Mouse (Mus musculus) brain, adult 2 months (tissue): ENCODE data around the gene Slc20a1.
A peak's percentile ranks its signal among the peaks of the same experiment; 100 is the strongest.

ENCODE experiments used
- DNase-seq: peaks from one replicate; pipeline ENCODE4 v3.0.0; 2011; ENCODE audit warnings: low read depth, low spot score

Slc20a1 gene

DNA sequence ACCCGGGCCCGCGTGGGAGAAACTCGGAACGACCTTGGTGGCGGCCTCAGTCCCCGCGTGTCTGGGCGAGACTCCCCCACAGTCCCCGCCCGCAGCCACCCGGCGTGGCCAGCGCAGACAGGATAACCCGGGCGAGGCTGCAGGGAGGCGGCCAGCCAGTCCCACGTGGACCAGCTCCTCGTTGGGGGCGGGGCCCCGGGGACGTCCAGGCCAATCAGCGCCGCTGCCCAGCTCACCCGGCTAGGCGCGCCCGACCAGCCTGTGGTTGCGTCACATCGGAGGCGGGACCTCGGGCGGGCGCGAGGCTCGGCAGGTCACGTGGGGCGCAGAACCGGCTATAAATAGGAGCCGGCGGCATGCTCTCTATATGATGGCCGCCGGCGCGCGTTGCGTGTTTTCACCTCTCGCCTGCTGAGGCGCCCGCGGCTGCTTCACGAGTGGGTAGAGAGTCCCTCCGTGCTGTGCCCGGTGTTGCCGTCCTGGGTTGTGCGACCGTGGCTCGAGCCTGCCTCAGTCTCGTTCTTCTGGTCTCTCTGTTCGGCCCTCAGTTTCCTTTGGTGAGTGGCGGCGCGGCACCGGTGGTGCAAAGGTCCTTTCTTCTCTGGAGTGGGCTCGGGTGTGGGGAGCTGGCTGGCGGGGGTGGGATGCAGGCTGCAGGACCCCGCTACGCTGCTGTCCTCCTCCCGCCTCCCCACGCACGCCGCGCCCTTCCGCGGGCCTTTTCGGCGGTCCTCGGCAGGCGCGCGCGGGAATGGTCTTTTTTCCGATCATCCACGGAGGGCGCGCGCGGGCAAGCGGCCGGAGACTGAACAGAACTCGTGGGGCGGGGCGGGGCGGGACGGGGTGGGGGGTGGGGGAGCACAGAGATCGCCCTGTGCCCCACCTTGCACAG is at the start of gene Slc20a1:
Gene Slc20a1 (plus strand): TSS at position 329 of the 892 bp plus-strand sequence.
- DNase-seq = peak; percentile 99

DNA sequence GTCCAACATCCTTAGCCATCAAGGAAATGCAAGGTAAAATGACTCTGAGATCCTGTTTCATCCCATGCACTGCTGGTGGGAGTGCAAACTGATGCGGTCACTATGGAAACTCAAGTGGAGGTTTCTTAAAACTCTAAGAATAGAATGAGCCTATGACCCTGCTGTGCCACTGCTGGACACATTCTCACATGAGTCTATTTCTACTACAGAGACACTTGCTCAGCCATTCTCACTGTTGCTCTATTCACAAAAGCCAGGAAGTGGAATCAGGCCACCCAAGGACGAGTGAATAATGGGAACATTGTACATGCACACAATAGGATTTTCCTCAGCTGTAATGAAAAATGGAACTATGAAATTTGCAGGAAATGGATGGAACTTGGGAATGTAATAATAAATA is 49.7 kb upstream of the Slc20a1 start:
- DNase-seq = peak; percentile 34

DNA sequence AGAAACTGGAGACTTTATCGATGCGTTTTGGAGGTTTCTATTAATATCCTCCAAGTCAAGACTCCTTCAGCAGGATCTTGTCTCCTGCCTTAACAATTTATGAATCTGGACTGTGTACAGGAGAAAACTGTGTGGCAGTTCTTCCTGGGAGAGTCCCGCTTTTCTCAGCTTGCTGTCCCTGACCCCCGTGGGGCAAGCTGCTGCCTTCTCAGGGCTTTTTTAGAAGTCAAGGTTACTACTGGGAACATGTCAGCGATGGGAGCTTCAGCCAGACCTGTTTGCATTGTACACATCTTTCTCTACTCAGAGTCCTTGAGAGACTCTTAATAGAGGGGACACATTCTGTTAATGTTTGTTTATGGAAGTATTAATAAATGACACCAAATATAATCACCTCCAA is 48.2 kb upstream of the Slc20a1 start:
- DNase-seq = no peak

DNA sequence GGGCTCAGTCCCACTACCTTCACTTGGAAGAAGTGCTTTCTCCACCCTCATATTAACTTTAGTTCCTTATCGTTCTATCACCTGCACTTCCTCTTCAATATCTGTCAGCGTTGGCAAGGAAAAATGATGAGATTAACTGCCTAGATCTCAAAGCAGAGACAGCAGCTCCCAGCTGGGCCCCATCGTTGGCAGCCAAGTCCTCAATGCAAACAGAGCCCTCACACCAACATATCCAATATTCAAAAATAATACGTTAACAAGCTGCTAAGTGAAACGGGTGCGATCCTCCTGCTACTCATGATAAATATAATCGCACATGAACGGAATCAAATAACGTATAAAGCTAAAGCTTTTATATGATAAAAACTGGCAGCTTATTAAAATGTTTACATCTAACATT is 47.5 kb upstream of the Slc20a1 start:
- peak; percentile 43 for DNase-seq

DNA sequence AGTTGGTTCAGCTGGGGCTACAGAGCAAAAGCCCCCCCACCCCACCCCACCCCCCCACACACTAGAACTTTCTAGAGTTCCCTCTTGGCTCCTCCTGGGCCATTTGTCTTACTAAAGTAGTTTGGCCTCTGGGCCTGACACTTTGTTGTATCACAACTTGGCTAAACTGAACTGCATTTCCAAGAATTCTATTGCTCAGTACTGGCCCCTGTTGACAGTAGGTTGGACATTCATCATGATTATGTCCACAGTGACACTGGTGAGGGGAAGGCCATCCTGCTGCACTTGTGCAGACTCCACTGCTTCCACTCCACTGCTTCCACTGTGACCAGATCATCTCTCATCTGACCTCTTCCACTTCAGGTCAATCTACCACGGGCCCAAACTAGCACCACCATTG is 45.8 kb upstream of the Slc20a1 start:
- no peak for DNase-seq

DNA sequence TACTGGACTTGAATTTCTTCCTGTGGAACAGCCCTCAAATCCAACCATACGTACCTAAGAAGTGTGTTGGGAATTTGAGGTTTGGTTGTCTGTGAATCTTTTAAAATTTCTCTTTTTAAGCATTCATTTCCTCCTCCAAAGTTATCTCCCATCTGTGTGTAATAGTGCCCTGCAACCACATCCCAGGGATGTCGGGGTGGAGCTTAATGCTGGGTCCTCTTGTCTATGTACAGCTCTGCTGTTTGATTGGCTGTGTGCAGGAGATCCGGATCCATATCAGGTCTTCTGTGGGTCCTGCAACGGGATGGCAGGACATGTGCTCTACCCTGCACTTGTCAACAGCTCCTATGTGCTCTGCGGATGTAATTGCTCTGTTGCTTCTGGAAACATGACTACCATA is 33.7 kb upstream of the Slc20a1 start:
- DNase-seq = no peak

DNA sequence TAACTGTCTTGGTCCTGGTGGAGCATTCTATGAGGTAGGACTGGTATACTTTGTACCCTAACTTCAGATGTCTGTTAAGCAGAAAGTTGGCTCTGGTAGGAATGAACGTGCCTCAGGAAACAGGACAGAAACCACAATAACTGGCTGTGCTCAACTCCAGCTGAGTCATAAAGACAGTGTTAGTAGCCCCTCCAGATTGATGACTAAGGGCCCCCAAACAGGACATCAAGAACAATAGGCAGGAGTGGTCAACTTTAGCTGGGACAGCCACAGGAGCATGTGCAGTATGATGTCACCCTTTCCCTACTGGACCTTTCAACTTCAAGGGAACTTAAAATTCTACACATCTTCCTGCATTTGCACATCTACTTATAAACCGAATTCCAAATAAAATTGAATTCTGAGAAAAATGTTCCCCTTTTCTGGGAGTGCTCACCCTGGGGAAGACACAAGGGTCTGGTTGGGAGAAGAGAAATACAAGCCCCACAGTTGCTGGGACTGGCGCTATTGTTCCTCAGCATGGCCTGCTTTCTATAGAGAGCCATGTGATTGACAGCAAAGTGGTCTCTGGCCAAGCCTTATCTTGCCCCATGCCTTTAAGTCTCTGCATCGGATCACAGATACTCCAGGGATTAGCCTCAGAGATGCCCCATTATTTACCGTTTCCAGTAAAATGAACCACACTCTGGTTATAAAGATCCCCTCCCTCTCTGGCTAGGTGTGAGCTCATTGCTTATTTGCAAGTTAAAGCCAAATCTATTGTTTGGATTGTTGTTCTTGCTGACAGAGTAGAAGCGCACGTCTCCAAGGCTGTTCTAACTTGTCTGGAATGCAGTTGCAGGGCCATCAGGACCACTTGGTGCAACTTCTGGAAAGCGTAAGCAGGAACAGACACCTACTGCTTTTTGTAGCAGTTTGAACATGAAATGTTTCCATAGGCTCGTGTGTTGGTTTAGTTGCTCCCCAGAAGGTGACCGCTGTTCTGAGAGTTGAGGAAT is 31.8 kb upstream of the Slc20a1 start:
- DNase-seq = no peak

DNA sequence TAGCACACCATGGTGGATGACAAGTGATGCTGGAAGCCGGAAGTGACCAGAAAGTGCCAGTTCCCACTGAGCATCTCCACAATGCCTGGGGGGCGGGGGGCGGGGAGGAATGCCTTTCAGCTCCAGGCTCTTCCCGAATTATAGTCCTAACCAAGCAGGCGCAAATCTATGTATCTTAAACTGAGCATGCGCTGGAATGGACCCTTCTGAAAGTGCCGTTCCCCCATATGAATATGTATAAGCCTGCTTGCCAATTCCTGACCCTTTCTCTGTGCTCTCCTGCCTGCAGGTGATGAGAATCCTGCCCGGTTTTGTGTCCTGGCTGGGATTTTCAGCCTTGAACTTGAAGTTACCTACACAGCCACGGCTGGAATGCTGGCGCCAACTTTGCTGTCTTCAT is 25.2 kb upstream of the Slc20a1 start:
- DNase-seq = no peak

DNA sequence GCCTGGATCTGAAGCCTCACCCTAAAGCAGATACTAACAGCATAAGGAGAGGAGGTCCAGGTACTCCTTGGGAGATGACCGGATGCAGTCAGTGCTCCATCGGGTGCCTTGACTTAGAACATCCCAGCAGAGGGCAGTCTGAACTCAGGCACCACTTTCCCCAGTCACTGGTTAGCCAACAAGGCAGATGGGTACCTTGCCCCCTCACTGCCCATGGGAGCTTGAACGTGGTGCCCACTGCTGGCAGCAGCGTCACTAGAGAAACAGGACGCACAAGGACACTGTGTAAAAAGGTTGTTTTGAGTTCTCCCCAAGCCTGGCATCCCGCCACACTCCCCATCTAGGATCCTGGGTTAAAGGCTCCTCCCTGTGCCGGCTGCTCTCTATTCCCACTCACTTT is 24.1 kb upstream of the Slc20a1 start:
- DNase-seq = peak; percentile 84

DNA sequence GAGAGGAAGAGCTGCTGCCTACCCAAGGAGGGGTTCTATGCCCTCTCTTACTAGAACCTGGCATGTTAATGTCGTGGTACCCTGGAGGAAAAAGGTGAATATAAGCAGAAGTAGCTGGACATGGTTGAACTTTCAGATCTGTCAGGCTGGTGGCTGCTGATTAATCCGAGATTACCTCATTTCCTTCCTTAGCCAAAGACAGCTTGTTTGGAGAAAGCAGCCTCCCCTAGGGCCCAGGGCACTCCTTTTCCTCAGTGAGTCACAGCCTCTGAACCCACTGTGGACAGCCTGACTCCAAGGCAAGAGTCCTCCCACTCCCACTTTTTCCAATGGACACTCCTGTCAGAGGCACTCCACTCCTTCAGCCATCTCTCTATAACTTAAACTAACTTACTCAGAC is 22.9 kb upstream of the Slc20a1 start:
- no peak for DNase-seq

DNA sequence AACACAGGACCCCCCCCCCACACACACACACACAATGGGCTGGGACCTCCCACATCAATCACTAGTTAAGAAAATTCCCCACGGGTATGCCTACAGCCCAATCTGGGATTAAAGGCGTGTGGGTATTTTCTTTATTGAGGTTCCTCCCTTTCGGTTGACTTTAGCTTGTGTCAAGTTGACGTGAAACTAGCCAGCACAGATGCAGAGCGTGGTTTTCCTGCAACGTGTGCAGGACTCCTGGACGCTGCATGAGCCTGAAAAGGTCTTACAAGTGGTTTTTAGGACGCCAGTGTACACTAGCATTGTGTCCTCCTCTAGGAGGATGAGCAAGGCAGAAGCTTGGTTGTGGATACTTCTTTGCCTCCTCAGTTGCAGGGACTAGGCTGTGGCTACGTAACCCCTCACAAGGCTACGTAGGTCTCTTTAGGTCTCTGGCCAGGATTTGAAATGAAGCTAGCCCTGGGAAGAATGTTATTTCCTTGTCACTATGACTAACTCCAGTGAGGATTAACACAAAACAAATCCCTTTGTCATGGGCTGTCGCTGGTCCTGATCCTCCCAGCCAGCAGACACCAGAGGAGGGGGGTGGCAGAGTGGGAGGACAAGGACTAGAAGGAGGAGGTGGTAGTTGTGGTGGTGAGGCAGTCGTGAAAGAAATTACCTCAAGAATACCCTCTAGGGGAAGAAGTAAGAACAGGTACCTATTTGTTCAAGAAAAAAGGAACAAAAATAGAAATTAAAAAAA is 21.7 kb upstream of the Slc20a1 start:
- DNase-seq = no peak

DNA sequence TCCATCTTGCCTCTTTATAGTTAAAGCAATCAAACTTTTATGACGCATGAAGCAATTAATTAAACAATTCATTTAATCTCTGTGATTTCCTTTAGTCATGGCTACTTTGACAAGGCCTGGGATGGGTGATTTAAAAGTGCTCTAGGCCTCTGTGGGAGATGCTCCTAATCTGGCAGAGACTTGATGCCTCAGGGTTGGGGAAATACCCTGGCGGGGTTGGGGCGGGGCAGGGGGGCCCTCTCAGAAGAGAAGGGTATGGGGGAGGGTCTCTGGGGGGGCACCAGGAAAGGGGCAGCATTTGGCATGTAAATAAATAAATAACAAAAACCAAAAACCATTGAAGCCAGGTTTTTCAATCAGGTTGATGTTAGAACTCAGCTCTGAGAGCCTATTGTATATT is 20.9 kb upstream of the Slc20a1 start:
- DNase-seq = no peak

DNA sequence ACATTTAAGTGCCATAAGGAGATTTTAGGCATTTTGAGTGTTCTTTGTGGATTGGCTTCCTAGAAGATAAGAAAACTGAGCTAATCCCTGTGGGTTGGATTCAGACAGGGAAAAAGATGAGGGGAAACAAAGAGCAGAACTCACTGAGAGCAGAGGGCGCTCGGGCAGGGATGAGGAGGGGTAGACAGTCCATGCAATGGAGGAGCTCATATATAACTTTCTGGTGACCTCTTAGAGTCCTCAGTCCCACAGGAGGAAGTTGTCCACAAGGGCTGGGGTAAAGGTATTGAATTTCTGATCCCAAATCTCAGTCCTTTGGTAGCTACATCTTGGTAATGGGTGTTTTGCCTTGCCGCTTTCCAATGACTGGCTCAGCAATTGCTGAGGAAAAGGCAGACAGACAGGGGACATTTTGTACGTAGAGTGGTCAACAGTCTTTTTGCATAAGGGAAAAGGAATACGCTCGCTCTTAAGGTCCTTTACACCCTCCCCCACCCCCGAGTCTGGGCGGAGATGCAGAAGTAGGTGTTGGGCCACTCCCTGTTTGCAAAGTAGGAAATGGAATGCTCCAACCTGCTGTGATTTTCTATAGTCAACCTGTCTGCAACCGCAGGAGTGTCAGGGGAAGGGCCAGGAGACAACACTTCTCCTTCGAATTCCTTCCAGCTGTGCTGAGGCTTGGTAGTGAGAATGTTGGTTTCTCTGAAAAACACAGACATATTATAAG is 20.2 kb upstream of the Slc20a1 start:
- no peak for DNase-seq

DNA sequence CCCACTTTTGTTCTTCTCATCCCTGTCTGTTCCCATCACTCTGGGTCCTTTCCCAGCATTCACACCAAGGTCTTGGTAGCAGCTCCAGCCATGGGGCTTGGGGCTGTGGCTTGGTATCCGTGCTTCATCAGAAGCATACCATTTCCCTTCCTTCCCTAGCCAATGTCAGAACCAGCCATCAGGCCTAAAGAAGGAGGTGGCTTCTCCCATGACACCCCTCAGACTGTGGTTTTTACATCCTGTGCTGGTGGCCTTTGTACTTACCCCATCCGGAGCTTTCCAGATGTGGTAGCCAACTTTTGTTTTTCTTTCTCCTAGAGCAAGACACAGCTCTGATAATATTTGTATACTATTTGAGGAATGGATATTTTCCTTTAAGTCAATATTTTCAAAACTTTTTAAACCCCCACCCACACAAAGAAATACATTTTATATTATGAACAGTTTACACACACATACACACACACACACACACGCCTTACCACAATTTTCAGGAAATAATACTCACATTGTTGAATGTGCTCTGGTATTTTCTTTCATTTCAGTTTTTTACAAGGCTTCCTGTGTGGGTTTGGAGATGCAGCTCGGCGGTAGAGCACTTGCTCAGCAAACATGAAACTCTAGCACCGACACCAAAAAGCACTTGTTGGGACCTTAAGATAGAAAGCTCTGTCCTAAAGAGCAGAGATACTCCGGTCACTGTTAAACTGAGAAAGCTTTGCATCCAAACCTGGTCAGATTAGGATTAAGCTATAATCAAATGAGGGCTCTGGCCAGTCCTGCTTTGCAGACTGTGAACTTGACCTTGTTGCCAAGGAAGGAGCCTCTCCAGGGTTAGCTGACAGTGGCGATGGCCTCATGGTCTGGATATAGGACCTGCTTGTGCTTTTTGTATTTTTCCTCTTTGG is 18.4 kb upstream of the Slc20a1 start:
- no peak for DNase-seq

DNA sequence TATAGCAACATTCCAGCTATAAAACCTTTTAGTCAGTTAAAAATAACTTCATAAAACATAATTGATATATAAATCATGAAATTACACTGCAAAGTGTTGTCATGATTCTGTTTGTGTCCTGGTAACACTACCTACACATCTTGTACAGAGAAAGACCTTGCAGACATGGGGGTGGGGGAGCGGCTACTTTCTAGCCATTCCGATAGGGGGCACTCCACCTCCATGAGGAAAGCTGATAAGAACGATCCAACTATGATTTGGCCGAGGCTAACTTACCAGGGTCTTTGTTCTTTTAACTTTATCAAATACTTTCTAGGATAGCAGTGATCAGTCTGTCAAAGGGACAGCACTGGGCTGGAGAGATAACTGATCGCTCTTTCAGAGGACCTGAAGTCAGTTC is 17.1 kb upstream of the Slc20a1 start:
- no peak for DNase-seq

DNA sequence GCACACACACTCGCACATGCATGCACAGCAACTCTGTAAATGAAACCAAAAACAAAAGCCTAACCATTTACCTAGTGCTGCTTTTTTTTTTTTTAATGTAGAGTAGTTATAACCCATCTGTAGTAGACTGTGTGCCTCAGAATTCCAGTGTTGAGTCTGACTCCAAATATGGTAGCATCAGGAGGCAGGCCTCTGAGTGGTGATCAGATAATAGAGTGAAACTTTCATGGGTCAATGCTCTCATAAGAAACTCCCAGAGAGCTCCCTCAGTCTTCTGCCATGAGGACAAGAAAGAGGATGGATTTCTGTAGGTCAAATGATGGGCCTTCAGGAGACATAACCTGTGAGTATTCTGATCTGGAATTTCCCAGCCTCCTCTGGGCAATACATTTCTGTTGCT is 16.2 kb upstream of the Slc20a1 start:
- DNase-seq = no peak

DNA sequence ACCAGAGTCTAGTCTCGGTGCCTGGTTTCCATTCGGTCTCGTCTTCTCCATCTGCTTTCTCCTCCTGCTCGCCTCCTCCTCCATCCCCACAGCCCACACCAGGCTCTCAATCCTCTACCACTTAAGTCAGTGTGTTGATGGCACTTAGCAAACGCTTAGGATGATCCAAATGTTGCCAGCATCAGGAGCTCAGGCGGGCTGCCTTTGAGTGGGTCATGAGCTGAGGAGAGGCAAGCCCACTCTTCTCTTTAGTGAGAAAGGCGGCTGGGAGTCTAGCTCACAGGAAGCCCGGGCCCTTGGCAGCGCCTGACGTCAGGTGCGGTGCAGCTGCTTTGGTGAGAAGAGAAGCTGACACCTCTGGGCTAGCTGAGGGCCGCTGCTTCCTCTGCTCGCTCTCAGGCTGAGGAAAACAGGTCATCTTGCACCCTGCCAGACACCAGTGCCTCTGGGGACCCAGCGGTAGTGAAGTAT is 15.0 kb upstream of the Slc20a1 start:
- peak; percentile 87 for DNase-seq

DNA sequence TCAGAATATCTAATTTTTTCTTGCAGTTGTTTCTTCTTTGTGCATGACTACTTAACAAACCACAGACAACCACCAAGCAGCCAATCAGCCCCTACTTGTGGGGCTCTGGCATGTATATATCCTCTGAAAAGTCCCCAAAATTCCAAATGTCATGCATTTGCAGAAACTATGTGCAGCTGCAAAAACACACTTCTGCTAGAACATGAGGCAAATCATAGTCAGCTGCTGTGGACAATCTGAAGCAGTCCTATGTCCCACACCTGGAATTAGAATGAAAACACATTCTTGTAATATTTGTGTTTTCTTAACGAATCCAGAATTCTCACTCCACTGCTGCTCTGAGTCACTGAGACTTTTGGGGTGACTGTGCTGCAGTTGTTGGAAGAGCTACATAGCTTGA is 13.7 kb upstream of the Slc20a1 start:
- no peak for DNase-seq

DNA sequence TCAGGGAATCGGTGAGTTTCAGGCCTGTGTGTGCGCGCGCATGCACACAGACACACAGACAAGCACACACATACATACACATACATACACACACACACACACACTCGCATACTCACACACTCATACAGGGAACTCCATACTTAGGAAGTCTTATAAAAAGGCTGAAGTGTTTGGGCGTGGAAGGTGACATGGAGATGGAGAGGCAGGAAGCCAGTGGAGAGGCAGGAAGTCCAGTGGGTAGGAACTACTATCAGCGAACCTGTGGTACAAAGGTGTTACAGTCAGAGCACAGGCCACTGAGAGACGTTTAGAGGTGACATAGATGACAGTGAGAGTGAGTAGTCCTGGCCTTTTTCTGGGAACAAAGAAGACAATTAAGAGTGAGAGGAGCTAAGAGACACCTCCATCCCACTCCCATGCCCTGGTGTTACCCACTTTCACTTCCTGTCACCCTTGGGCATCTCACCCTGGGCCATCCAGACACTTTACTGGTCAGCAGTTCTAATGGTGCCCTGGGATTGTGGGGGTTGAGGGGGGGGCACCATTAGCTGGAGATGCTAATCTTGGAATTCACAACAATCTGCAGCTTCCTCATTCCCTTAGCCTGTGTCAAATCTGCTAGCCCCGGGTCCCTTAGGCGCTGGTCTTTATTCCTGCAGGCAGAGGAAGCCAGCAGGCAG is 12.8 kb upstream of the Slc20a1 start:
- DNase-seq = no peak
